Mouse (Mus musculus): ENCODE measurements around the gene Dlg4. TPM values are rescaled to one million over a fixed set of nuclear protein-coding genes. Genes with fewer than 3 reads are reported as not detected.

Gene Dlg4
- polyA plus RNA-seq, 1 experiment from 2014 or later, result 21.0 TPM

DNA sequence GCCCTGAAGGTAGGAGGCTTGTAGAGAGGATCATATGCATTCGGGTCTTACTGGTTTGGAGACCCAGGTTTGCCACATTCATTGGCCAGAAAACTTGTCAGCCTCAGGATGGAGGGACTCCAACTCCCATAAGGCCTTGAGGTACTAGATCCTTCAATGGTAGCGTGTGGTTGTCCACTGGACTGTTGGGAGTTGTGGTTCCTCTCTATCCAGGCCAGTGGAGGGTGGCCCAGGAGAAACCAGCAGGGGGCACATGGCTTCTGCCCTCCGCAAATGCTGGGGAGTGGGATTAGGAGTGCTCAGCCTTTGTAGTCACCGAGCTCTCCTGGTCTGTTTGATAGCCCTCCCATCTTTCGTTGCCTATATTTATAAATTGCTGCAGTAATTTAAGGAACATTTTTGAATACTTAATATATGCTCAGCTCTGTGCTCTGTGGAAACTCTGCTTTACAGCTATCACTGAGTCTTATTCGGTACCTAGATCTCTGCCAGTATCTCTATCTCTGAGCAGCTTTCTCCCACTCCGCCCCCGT is 4.1 kb downstream of the Dlg4 start:
- Histone ChIP-seq H3K4me1 (ENCODE audit: control insufficient read depth, insufficient read depth, low read length) (peaks cover 54% of the 10 kb centered on the region), H3K4me2 (ENCODE audit: low read length) (peak overlapping the region; percentile 79), H3K9ac (ENCODE audit: low read length) (peak overlapping the region; percentile 94), H3K9me3 (replicated peaks; ENCODE audit: control insufficient read depth, low read length) (no peaks in the 10 kb centered on the region), H3K36me3 (ENCODE audit: control insufficient read depth, insufficient read depth, low read length) (no peaks in the 10 kb centered on the region), H3K27me3 (replicated peaks; ENCODE audit: control insufficient read depth, insufficient read depth, low read length) (no peaks in the 10 kb centered on the region), H3K27ac (ENCODE audit: low read depth, low read length) (peak overlapping the region; percentile 90), H3K4me3 (ENCODE audit: low read depth, low read length) (peak overlapping the region; percentile 66)
- ATAC-seq (peak; percentile 77), DNase-seq (ENCODE audit: low spot score) (peak; percentile 94)
- WGBS, result 2% methylated on average over 8 of the region's 8 CpGs

DNA sequence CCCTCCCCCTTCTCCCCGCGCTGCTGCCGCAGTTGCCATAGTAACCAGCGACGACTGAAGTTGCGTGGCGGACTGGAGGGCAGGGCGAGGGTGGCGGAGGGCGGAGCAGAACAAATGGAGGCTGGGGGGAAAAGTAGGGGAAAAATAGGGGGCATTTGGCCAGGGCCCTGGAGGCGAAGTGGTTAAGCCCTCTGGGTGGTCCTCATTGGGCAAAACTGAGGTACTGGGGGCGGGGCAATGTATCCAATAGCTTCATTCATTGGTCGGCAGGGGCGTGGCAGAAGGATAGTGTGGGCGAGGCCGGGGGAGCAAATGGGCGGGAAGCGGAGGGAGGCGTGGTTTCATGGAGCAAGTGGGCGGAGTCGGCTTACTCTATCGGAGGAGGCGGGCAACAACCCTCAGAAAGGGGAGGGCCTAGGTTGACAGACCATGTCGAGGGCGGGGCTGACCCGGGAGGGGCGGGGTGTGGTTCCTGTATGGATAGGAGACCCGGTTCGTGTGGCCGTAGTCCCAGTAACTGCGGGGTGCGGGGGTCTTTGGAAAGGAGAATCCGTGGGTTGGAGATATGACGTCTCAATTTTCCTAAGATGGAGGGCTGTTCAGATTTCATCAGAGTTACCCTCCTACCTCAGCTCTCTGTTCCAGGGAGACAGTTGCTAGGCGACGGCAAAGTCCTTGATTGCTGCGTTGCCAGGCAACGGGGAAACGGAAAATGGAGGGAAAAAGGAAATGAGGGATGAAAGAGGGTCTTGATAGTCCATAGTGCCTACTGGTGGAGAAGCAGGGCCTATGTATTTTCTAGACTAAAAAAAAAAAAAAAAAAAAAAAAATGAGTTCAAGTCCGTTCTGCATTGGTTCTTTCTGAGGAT is 4.8 kb downstream of the Dlg4 start:
- 1% methylated on average over 39 of the region's 40 CpGs for WGBS

DNA sequence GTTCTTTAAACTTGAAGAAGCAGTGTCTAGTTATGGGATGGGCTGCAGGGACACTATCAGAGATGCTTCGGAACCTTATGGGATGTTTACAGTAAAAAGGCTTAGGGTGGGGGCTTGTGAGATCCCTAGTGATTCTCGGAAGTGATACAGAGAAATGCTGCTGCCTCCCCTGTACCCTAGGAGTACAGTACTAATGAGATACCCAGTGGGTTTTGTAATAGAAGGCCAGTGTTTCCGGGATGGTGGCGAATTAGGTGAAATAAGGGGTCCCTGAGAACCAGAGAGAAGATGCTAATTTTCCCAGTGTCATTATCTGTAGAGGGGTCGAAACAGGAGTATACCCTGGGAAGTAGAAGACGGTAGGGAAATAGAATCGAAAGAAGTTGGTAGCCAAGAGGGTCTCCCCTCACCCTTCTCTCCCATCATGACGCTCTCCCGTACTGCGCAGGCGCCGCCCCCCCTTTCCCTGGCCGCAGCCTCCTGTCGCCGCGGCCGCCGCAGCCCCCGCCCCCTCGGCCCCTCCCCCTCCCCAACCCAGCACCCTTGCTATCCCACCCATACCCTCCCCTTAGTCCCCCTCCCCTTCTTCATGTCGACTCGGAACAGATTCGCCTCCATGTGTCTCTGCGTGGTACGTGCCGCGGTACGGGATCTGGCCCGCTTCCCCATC is 6.9 kb downstream of the Dlg4 start:
- no peaks in the 10 kb centered on the region for H3K36me3 ChIP-seq (ENCODE audit: control insufficient read depth, insufficient read depth, low read length)

More for the DNA sequence above, 4.8 kb downstream of the Dlg4 start:
- H3K4me3 ChIP-seq (ENCODE audit: low read depth, low read length), result peak overlapping the region; percentile 66
- H3K9ac ChIP-seq (ENCODE audit: low read length), result peak overlapping the region; percentile 94
- H3K27ac ChIP-seq (ENCODE audit: low read depth, low read length), result peak overlapping the region; percentile 90
- peak overlapping the region; percentile 79 for H3K4me2 ChIP-seq (ENCODE audit: low read length)
- no peaks in the 10 kb centered on the region for H3K36me3 ChIP-seq (ENCODE audit: control insufficient read depth, insufficient read depth, low read length)
- ATAC-seq (peak; percentile 79), DNase-seq (ENCODE audit: low spot score) (peak; percentile 100)
- peaks cover 61% of the 10 kb centered on the region for H3K4me1 ChIP-seq (ENCODE audit: control insufficient read depth, insufficient read depth, low read length)
- no peaks in the 10 kb centered on the region for H3K27me3 ChIP-seq (replicated peaks; ENCODE audit: control insufficient read depth, insufficient read depth, low read length)
- H3K9me3 ChIP-seq (replicated peaks; ENCODE audit: control insufficient read depth, low read length), result no peaks in the 10 kb centered on the region

DNA sequence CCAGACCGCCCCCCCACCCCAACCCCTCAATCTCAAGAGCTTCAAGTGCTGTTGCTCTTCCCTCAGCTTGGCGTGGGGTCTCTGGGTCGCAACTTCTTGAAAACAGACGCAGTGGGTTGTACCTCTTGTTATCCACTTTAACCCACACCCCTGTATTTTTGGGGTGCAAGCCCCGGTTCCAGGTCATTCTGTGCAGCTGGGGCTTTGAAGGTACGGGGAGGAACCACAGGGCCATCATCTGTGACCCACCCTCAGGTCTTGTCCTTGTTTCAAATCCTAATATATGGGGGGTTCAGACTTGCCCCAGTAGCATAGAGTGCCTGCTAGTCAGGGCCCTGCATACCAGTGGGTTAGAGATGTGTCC is 7.4 kb downstream of the Dlg4 start:
- Histone ChIP-seq H3K27me3 (replicated peaks; ENCODE audit: control insufficient read depth, insufficient read depth, low read length) (no peaks in the 10 kb centered on the region), H3K4me2 (ENCODE audit: low read length) (peak overlapping the region; percentile 69), H3K9ac (ENCODE audit: low read length) (peak overlapping the region; percentile 66), H3K9me3 (replicated peaks; ENCODE audit: control insufficient read depth, low read length) (no peaks in the 10 kb centered on the region), H3K27ac (ENCODE audit: low read depth, low read length) (peak overlapping the region; percentile 44), H3K4me1 (ENCODE audit: control insufficient read depth, insufficient read depth, low read length) (peaks cover 75% of the 10 kb centered on the region), H3K4me3 (ENCODE audit: low read depth, low read length) (peak overlapping the region; percentile 37), H3K36me3 (ENCODE audit: control insufficient read depth, insufficient read depth, low read length) (no peaks in the 10 kb centered on the region)
- DNase-seq (ENCODE audit: low spot score) (no peak), ATAC-seq (no peak)
- WGBS, result 14% methylated on average over 6 of the region's 6 CpGs

More for the DNA sequence above, 6.9 kb downstream of the Dlg4 start:
- DNase-seq (ENCODE audit: low spot score) (peak; percentile 77), ATAC-seq (no peak)
- no peaks in the 10 kb centered on the region for H3K27me3 ChIP-seq (replicated peaks; ENCODE audit: control insufficient read depth, insufficient read depth, low read length)
- H3K4me1 ChIP-seq (ENCODE audit: control insufficient read depth, insufficient read depth, low read length), result peaks cover 74% of the 10 kb centered on the region
- peak overlapping the region; percentile 66 for H3K9ac ChIP-seq (ENCODE audit: low read length)
- peak overlapping the region; percentile 44 for H3K27ac ChIP-seq (ENCODE audit: low read depth, low read length)
- peak overlapping the region; percentile 37 for H3K4me3 ChIP-seq (ENCODE audit: low read depth, low read length)
- H3K9me3 ChIP-seq (replicated peaks; ENCODE audit: control insufficient read depth, low read length), result no peaks in the 10 kb centered on the region
- H3K4me2 ChIP-seq (ENCODE audit: low read length), result peak overlapping the region; percentile 69
- 3% methylated on average over 24 of the region's 29 CpGs for WGBS

DNA sequence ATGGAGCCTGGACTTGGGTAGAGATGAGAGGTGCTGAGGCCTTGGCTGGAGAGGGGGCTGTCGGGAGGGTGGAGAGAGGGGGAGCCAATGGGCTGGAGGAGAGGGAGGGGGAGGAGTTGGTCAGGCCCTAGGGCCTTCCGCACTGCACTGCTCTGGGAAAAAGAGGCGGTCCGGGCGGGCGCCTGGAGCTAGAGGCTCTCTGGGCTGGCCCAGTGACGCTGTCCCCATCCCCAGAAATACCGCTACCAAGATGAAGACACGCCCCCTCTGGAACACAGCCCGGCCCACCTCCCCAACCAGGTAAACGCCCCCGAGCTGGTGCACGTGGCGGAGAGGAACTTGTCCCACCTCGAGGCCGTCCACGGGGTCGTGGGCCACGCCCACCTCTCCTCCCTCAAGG is 9.9 kb downstream of the Dlg4 start:
- H3K27ac ChIP-seq (ENCODE audit: low read depth, low read length), result peak overlapping the region; percentile 98; the same call in 1 of the 2 replicates
- peaks cover 13% of the 10 kb centered on the region for H3K36me3 ChIP-seq (ENCODE audit: control insufficient read depth, insufficient read depth, low read length)
- WGBS, result 3% methylated on average over 16 of the region's 19 CpGs
- peaks cover 73% of the 10 kb centered on the region for H3K4me1 ChIP-seq (ENCODE audit: control insufficient read depth, insufficient read depth, low read length)
- H3K4me2 ChIP-seq (ENCODE audit: low read length), result peak overlapping the region; percentile 59
- peak; percentile 65 for DNase-seq (ENCODE audit: low spot score)
- peak overlapping the region; percentile 20 for H3K4me3 ChIP-seq (ENCODE audit: low read depth, low read length)
- no peaks in the 10 kb centered on the region for H3K9me3 ChIP-seq (replicated peaks; ENCODE audit: control insufficient read depth, low read length)
- no peaks in the 10 kb centered on the region for H3K27me3 ChIP-seq (replicated peaks; ENCODE audit: control insufficient read depth, insufficient read depth, low read length)
- no peak for ATAC-seq
- peak overlapping the region; percentile 59 for H3K9ac ChIP-seq (ENCODE audit: low read length)

DNA sequence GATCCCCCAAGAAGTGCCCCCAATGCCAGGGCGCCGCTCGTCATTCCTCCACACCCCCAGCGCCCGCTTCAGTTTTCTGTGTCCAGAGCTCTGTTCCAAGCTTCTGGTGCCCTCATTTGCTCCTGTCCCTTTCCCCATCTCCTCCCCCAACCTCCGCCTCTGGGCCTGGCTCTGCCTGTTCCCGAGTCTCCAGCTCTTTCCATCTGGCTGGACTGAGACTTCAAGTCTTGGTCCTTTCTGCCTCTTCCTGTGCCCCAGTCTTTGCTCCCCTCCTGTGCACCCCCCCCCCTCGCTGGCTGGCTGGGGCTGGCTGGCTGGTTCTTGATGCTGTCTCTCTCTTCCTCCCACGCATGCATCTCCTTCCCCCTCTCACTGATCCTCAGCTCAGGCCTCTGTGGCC is 10.7 kb downstream of the Dlg4 start:
- peak overlapping the region; percentile 98 for H3K27ac ChIP-seq (ENCODE audit: low read depth, low read length)
- DNase-seq (ENCODE audit: low spot score) (no peak), ATAC-seq (no peak)
- H3K4me1 ChIP-seq (ENCODE audit: control insufficient read depth, insufficient read depth, low read length), result peaks cover 68% of the 10 kb centered on the region
- H3K27me3 ChIP-seq (replicated peaks; ENCODE audit: control insufficient read depth, insufficient read depth, low read length), result no peaks in the 10 kb centered on the region
- WGBS, result 25% methylated on average over 9 of the region's 9 CpGs
- H3K36me3 ChIP-seq (ENCODE audit: control insufficient read depth, insufficient read depth, low read length), result peaks cover 20% of the 10 kb centered on the region
- no peak overlapping the region; the same call in 1 of the 2 replicates for H3K4me3 ChIP-seq (ENCODE audit: low read depth, low read length)
- peak overlapping the region; percentile 59 for H3K4me2 ChIP-seq (ENCODE audit: low read length)
- peak overlapping the region; percentile 59 for H3K9ac ChIP-seq (ENCODE audit: low read length)
- H3K9me3 ChIP-seq (replicated peaks; ENCODE audit: control insufficient read depth, low read length), result no peaks in the 10 kb centered on the region

DNA sequence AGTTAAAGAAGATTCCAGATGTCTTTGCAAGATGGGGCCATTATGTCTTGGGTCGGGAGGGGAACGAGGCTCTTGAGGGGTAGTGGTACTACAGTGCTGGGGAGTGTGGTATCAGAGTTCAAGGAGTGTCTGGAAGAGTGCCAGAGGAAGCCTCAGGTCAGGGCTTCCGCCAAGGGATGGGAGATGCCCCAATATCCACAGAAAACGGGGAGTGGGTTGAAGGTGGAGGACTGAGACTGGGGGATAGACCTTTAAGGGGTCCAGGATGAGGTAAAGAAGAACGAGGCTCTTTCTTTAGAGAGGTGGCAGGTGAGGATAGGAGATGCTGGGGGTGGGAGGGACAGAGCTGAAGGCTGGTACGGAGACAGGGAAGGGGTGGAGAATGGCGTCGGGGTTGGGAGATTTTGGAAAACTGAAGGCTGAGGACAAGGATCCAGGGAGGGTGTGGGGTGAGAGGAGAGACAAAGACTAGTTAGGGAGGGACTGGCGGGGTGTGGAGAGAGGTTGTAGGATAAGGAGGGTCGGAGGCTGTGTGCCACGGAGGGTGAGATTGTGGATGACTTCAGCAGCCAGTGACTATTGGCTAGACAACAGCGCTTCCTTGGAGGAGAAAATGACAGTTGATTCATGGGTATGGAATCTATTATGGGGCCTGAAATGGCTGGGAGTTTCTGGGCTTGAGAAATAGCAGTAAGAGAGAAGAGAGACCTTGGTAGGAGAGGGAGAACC is 11.8 kb downstream of the Dlg4 start:
- peak; percentile 3; the same call in 1 of the 2 replicates for ATAC-seq
- WGBS, result 18% methylated on average over 12 of the region's 12 CpGs
- H3K36me3 ChIP-seq (ENCODE audit: control insufficient read depth, insufficient read depth, low read length), result peaks cover 32% of the 10 kb centered on the region

DNA sequence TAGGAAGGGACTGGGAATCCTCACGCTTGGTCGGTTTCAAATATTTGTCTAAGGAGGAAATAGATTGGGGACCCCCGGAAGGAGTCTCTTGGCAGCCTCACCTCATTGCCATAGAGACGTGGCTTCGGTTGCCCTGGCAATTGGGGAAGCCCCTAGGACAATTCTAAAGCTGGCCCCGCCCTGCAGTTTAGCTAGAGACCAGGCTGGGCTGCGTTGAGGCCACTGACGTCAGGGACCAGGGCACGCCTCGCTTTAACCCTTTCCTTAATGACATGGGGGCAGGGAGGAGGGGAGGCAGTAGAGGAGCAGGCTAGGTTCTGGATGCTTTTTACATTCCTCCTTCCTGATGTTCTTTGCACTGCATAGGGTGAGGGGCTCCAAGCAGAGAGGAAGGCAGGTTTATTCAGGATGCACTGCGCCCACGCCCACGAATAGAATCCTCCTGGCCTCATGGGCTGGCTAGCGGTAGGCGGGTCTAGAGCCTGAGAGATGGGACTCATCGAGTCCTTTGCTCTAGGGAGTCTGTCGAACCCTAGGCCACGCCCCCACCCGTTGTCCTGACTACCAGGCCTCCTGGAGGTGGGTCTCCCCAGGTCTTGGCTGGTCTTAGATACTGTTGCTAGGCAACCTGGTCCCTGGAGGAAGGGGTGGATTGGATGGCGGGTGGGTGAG is 12.5 kb downstream of the Dlg4 start:
- H3K36me3 ChIP-seq (ENCODE audit: control insufficient read depth, insufficient read depth, low read length), result peaks cover 39% of the 10 kb centered on the region
- H3K27me3 ChIP-seq (replicated peaks; ENCODE audit: control insufficient read depth, insufficient read depth, low read length), result no peaks in the 10 kb centered on the region
- H3K9me3 ChIP-seq (replicated peaks; ENCODE audit: control insufficient read depth, low read length), result no peaks in the 10 kb centered on the region
- H3K4me2 ChIP-seq (ENCODE audit: low read length), result peak overlapping the region; percentile 59
- WGBS, result under 1% methylated on average over 20 of the region's 20 CpGs
- peaks cover 53% of the 10 kb centered on the region for H3K4me1 ChIP-seq (ENCODE audit: control insufficient read depth, insufficient read depth, low read length)
- peak overlapping the region; percentile 31 for H3K4me3 ChIP-seq (ENCODE audit: low read depth, low read length)
- ATAC-seq, result peak; percentile 92
- peak overlapping the region; percentile 59 for H3K9ac ChIP-seq (ENCODE audit: low read length)
- H3K27ac ChIP-seq (ENCODE audit: low read depth, low read length), result peak overlapping the region; percentile 98
- peak; percentile 99 for DNase-seq (ENCODE audit: low spot score)

More for the DNA sequence above, 11.8 kb downstream of the Dlg4 start:
- H3K9me3 ChIP-seq (replicated peaks; ENCODE audit: control insufficient read depth, low read length), result no peaks in the 10 kb centered on the region
- H3K4me1 ChIP-seq (ENCODE audit: control insufficient read depth, insufficient read depth, low read length), result peaks cover 58% of the 10 kb centered on the region
- no peak for DNase-seq (ENCODE audit: low spot score)
- H3K27ac ChIP-seq (ENCODE audit: low read depth, low read length), result peak overlapping the region; percentile 98
- H3K27me3 ChIP-seq (replicated peaks; ENCODE audit: control insufficient read depth, insufficient read depth, low read length), result no peaks in the 10 kb centered on the region
- peak overlapping the region; percentile 59 for H3K4me2 ChIP-seq (ENCODE audit: low read length)
- H3K4me3 ChIP-seq (ENCODE audit: low read depth, low read length), result peak overlapping the region; percentile 31
- peak overlapping the region; percentile 59 for H3K9ac ChIP-seq (ENCODE audit: low read length)

Data from forebrain, embryonic 14.5 days (tissue).